Mouse (Mus musculus): Measurements from ENCODE around the gene Btbd35f1.
"Not testable (repeated sequence)": the region's sequence is repeated elsewhere in the genome, so short reads cannot be mapped to it uniquely, and the experiment has no call there.

Gene Btbd35f1

DNA sequence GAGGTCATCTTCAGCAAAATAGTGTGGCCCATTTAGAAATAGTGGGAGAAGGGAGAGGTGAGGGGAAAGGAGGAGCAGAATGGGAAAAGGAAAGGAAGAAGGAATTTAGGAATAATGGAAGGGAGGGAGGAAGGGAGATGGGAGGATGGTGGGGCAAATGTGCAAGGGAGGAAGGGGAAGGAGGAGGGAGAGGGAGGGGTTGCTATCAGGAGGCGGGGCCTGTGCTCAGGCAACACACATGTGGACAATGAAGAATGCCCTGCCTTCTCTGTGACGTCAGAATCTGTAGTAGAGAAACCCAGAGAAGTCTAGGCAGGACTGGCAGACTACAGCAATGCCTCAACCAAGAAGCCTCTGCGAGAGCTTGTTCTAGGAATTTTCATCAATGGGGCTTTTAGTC is at the start of gene Btbd35f1:
Gene Btbd35f1, plus strand, starts transcription at position 301 of the 400 bp plus-strand sequence.
- not testable (repeated sequence) for TF ChIP-seq GATA4 (IDR thresholded peaks at IDR 0.05; ENCODE audit: insufficient replicate concordance, low read length)
